Comparison of ENCODE assay signal across 11 mouse cellular contexts in the genomic region with DNA sequence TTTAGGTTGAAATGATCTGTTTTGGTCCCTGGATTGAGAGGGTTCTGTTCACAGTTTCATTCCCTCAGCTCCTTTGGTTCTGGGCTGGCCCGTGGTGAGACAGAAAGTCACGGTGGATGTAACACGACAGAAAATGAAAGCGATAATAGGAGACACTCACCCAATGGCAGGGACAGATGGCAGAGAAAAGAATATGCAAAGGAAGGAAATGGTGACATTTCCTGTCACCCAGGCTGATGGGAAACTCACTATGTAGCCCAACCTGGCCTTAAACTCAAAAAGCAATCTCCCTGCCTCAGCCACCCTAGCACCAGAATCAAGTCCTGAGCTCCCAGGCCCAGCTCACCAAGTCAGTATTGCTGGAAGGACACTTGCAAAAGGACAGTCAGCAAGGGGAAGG. TPM values are rescaled to one million over a fixed set of nuclear protein-coding genes. Genes with fewer than 3 reads are reported as not detected.
DNase-seq lines count a peak whose midpoint lies in the region; ATAC-seq and TF ChIP-seq lines count a peak whose summit lies in the region.
"Had no signal": no experiment of that assay in that cellular context is flagged by ENCODE, and none has a peak within 500 bp of the region (broad histone marks: within the 10 kb centered on the region; RNA-seq: fewer than 3 reads in every experiment).

No protein-coding gene starts in this region.

- peaks cover 60% of the 10 kb centered on the region for H3K27me3 ChIP-seq in heart, embryonic 10.5 days (ENCODE audit: insufficient read depth, poor library complexity, severe bottlenecking)
- peaks cover 26% of the 10 kb centered on the region for H3K27me3 ChIP-seq in forebrain, postnatal 0 days (ENCODE audit: insufficient read depth, low read length)
- H3K27me3 ChIP-seq in midbrain, embryonic 10.5 days (ENCODE audit: low read depth, poor library complexity, severe bottlenecking) = peaks cover 69% of the 10 kb centered on the region

- no peaks in the 10 kb centered on the region for H3K36me3 ChIP-seq in heart, embryonic 10.5 days
- H3K36me3 ChIP-seq in forebrain, postnatal 0 days (ENCODE audit: insufficient read depth) = no peaks in the 10 kb centered on the region
- H3K36me3 ChIP-seq in midbrain, embryonic 10.5 days = no peaks in the 10 kb centered on the region

- 49% methylated on average over 4 of the region's 4 CpGs for WGBS in heart, embryonic 10.5 days
- WGBS in forebrain, postnatal 0 days = 33% methylated on average over 4 of the region's 4 CpGs
- WGBS in midbrain, embryonic 10.5 days = 43% methylated on average over 4 of the region's 4 CpGs

- H3K9ac ChIP-seq in forebrain, postnatal 0 days = no peak overlapping the region

- no peak for DNase-seq in heart, embryonic 10.5 days (ENCODE audit: low spot score)
- DNase-seq in heart, postnatal 25 days (ENCODE audit: low spot score) = no peak
- DNase-seq in CD4-positive, CD25-positive, alpha-beta regulatory T cell, adult 2 months (ENCODE audit: low read depth, low spot score) = peak; percentile 16
- no peak for DNase-seq in forebrain, postnatal 0 days
- no peak for DNase-seq in midbrain, embryonic 10.5 days (ENCODE audit: low spot score)
- DNase-seq in layer of hippocampus, adult 8-10 months (ENCODE audit: low spot score in 2 of 2) = no peak
- no peak for DNase-seq in adrenal gland, postnatal 4 days (ENCODE audit: low spot score in 2 of 2)
- DNase-seq in thymus, postnatal 36 days = no peak
- DNase-seq: gastrocnemius, postnatal 25 days; kidney, adult 11 months had no signal

- H3K4me3 ChIP-seq in heart, embryonic 10.5 days = peak overlapping the region; percentile 35
- H3K4me3 ChIP-seq in forebrain, postnatal 0 days (ENCODE audit: low read depth, low read length) = no peak overlapping the region
- H3K4me3 ChIP-seq in midbrain, embryonic 10.5 days = peak overlapping the region; percentile 43

- H3K4me1 ChIP-seq in heart, embryonic 10.5 days = 0 out of 2 replicates have a peak, but pooled peaks cover 4% of the 10 kb centered on the region
- no peaks in the 10 kb centered on the region for H3K4me1 ChIP-seq in forebrain, postnatal 0 days (ENCODE audit: insufficient read depth)
- peaks cover 39% of the 10 kb centered on the region for H3K4me1 ChIP-seq in midbrain, embryonic 10.5 days

- no peak for TF ChIP-seq CTCF in forebrain, postnatal 0 days (IDR thresholded peaks at IDR 0.05; ENCODE audit: low read depth)

- intact Hi-C loops in heart, postnatal 25 days (cut with DNase I) = no loop called here

- peak overlapping the region; percentile 26 for H3K4me2 ChIP-seq in forebrain, postnatal 0 days (ENCODE audit: low read depth)

- no peak overlapping the region for H3K27ac ChIP-seq in heart, embryonic 10.5 days
- H3K27ac ChIP-seq in forebrain, postnatal 0 days (ENCODE audit: low read depth, low read length) = no peak overlapping the region
- H3K27ac ChIP-seq in midbrain, embryonic 10.5 days (replicated peaks) = no peak overlapping the region
- H3K27ac ChIP-seq: macrophage had no signal

- no peak for ATAC-seq in forebrain, postnatal 0 days

- no peaks in the 10 kb centered on the region for H3K9me3 ChIP-seq in heart, embryonic 10.5 days
- no peaks in the 10 kb centered on the region for H3K9me3 ChIP-seq in forebrain, postnatal 0 days (ENCODE audit: low read length)
- no peaks in the 10 kb centered on the region for H3K9me3 ChIP-seq in midbrain, embryonic 10.5 days (replicated peaks)

RNA-seq across cellular contexts. Expression of a gene that starts 11.0 kb away (rescaled TPM):
- polyA plus RNA-seq in heart, embryonic 10.5 days (2016; fragmentation: Nextera tagmentation; extraction: Ambion mirVana) = 0.29 TPM in 1 of 2 replicates, not detected in the other
- under 1 TPM in 1 of 2 experiments, not detected in 1; 0.14 TPM for total RNA-seq in heart, postnatal 25 days (2021)
- total RNA-seq in forebrain, postnatal 0 days (2014; rRNA removed) = 8.8 and 13.0 TPM in 2 replicates
- 2.0 and 2.3 TPM in 2 replicates for polyA plus RNA-seq in forebrain, postnatal 0 days (2015; fragmentation: Nextera tagmentation; extraction: Ambion mirVana)
- 0.28 and 0.37 TPM in 2 replicates for polyA plus RNA-seq in midbrain, embryonic 10.5 days (2016; fragmentation: Nextera tagmentation; extraction: Ambion mirVana)
- total RNA-seq in layer of hippocampus, adult 8-10 months (2022) = 10 to 100 TPM; 20.3 to 21.2 (median 20.8) TPM
- total RNA-seq in adrenal gland, postnatal 4 days (2021) = 1 to 10 TPM in 1 of 2 experiments, under 1 TPM in 1; 0.48 to 1.3 TPM
- polyA plus RNA-seq: macrophage had no signal
